Mouse (Mus musculus) frontal cortex, postnatal 14 days (tissue): Measurements from ENCODE around the gene Cd79a.
A peak's percentile ranks its signal among the peaks of the same experiment; 100 is the strongest.

Experiments used
- DNase-seq, 2 experiments: peaks; one replicate each; pipeline ENCODE4 v3.0.0; 2022; ENCODE audit warnings: low spot score in 2 of 2

Cd79a gene

GRCm38 (mm10) chr7:24897224-24897623, at the start of gene Cd79a:
TSS of gene Cd79a (plus strand) at chr7:24897381.
- DNase-seq: no peak

GRCm38 (mm10) chr7:24850162-24850561, 47.0 kb upstream of the Cd79a start:
- peak; percentile 14 to 46 for DNase-seq

GRCm38 (mm10) chr7:24850899-24851303, 46.3 kb upstream of the Cd79a start:
- DNase-seq: no peak

GRCm38 (mm10) chr7:24851596-24852325, 45.4 kb upstream of the Cd79a start:
- DNase-seq: no peak

GRCm38 (mm10) chr7:24852557-24853232, 44.5 kb upstream of the Cd79a start:
- no peak for DNase-seq

- no peak for DNase-seq
Observed at GRCm38 (mm10) chr7:24853233-24853563, 44.0 kb upstream of the Cd79a start.

- DNase-seq: no peak
Observed at GRCm38 (mm10) chr7:24853695-24854094, 43.5 kb upstream of the Cd79a start.

GRCm38 (mm10) chr7:24856460-24857120, 40.6 kb upstream of the Cd79a start:
- DNase-seq: no peak

- no peak for DNase-seq
Observed at GRCm38 (mm10) chr7:24859234-24859633, 37.9 kb upstream of the Cd79a start.

- DNase-seq: no peak
Observed at GRCm38 (mm10) chr7:24861913-24862312, 35.3 kb upstream of the Cd79a start, which contains the start of gene Gm9844. TSS of gene Gm9844 (plus strand) at chr7:24862213.

- DNase-seq: no peak
Observed at GRCm38 (mm10) chr7:24862853-24863252, 34.3 kb upstream of the Cd79a start.

GRCm38 (mm10) chr7:24864156-24864555, 33.0 kb upstream of the Cd79a start:
- DNase-seq: no peak

- DNase-seq: no peak
Observed at GRCm38 (mm10) chr7:24869080-24869479, 28.1 kb upstream of the Cd79a start.

- no peak for DNase-seq
Observed at GRCm38 (mm10) chr7:24869532-24870165, 27.5 kb upstream of the Cd79a start, which contains the start of the genes Lypd4 and Dmrtc2. TSS of gene Lypd4 (minus strand) at chr7:24869941. TSS of gene Dmrtc2 (plus strand) at chr7:24870057.

- no peak for DNase-seq
Observed at GRCm38 (mm10) chr7:24877588-24877987, 19.6 kb upstream of the Cd79a start.

GRCm38 (mm10) chr7:24879620-24880019, 17.6 kb upstream of the Cd79a start:
- no peak for DNase-seq

GRCm38 (mm10) chr7:24882416-24883199, 14.6 kb upstream of the Cd79a start:
- no peak for DNase-seq

GRCm38 (mm10) chr7:24883896-24884692, 13.1 kb upstream of the Cd79a start, which contains the start of gene Rps19:
TSS of gene Rps19 (plus strand) at chr7:24884371.
- peak; percentile 95 to 98 for DNase-seq

- DNase-seq: no peak
Observed at GRCm38 (mm10) chr7:24884693-24885291, 12.4 kb upstream of the Cd79a start.
